Mouse (Mus musculus) hindbrain, embryonic 16.5 days (tissue): Measurements from ENCODE around the gene Eapp. TPM values are rescaled to one million over a fixed set of nuclear protein-coding genes. Genes with fewer than 3 reads are reported as not detected.

Experiments used
- ATAC-seq: fragments of 200-750 bp; cut with Nextera tagmentation; 2 replicates; pipeline ENCODE4 v1.8.0; 2017; ENCODE audit warnings: moderate TSS enrichment, moderate library complexity
- H3K27ac ChIP-seq: fragments of 300-500 bp; sonication (generic); 2 replicates; pipeline ENCODE4 v1.5.1; 2014; ENCODE audit warnings: low read depth, mild to moderate bottlenecking, control low read depth, low read length, moderate library complexity
- H3K27me3 ChIP-seq: fragments of 300-500 bp; sonication (generic); replicated peaks from 2 replicates; pipeline ENCODE4 v1.6.1; 2014; ENCODE audit warnings: low read length; ENCODE audit not compliant: control insufficient read depth, insufficient read depth
- H3K36me3 ChIP-seq: fragments of 300-500 bp; sonication (generic); 2 replicates; pipeline ENCODE4 v1.6.1; 2014; ENCODE audit warnings: mild to moderate bottlenecking, low read length, moderate library complexity, mixed read lengths; ENCODE audit not compliant: control insufficient read depth, insufficient read depth
- H3K4me1 ChIP-seq: fragments of 300-500 bp; sonication (generic); 2 replicates; pipeline ENCODE4 v1.6.1; 2014; ENCODE audit warnings: low read depth, low read length; ENCODE audit not compliant: control insufficient read depth, insufficient read depth
- H3K4me2 ChIP-seq: fragments of 300-500 bp; sonication (generic); 2 replicates; pipeline ENCODE4 v1.6.1; 2014; ENCODE audit warnings: mild to moderate bottlenecking, low read length, control low read depth, moderate library complexity
- H3K4me3 ChIP-seq: fragments of 300-500 bp; sonication (generic); 2 replicates; pipeline ENCODE4 v1.5.1; 2014; ENCODE audit warnings: mild to moderate bottlenecking, low read length, control low read depth, moderate library complexity
- H3K9ac ChIP-seq: fragments of 300-500 bp; sonication (generic); 2 replicates; pipeline ENCODE4 v1.6.1; 2014; ENCODE audit warnings: low read depth, mild to moderate bottlenecking, control low read depth, low read length, moderate library complexity
- H3K9me3 ChIP-seq: fragments of 300-500 bp; sonication (generic); 2 replicates; pipeline ENCODE4 v1.6.1; 2014; ENCODE audit warnings: mild to moderate bottlenecking, low read length, moderate library complexity; ENCODE audit not compliant: control insufficient read depth
- WGBS: fragments of 180-500 bp; shearing (Covaris S2); extraction: QIAGEN DNeasy Blood & Tissue Kit; methylation state at CpG from one replicate; pipeline ENCODE4 v1.1.7; 2014; 5-methylcytosine and 5-hydroxymethylcytosine counted together
- polyA plus RNA-seq: library from polyadenylated mRNA; unstranded; fragments of >200 nt; fragmentation: Nextera tagmentation; extraction: Ambion mirVana; gene quantifications from 2 replicates; pipeline ENCODE4 v1.2.1, GENCODE M21; 2015

Eapp gene
- polyA plus RNA-seq, 1 experiment from 2014 or later: 81.1 TPM

DNA sequence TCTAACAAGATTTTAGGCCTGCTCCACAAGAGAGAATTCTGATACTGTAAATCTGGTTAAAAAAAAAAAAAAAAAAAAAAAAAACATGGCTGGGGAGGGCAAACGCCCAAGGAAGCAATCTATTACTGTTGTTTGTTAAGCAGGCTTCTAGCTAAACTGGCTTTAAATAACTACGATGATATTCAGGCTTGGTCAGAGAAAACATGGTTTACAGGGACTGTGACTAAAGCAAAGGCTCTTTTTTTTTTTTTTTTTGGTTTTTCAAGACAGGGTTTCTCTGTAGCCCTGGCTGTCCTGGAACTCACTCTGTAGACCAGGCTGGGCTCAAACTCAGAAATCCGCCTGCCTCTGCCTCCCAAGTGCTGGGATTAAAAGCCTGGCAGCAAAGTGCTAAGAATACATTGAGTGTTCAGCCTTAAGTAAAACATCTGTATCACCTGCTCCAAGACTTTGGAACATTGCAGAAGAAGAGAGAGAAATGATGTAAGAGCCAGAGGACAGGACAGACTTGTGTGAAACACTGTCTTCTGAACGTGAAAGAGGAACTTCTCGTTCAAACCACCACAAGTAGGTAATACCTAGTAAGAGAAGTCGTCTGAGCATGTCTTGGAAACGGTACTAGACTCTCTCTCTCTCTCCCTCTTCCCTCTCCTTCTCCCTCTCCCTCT, 37.1 kb downstream of the Eapp start:
- no peak overlapping the region for H3K4me2 ChIP-seq
- WGBS: 73% methylated on average over 7 of the region's 7 CpGs
- H3K9ac ChIP-seq: no peak overlapping the region
- no peaks in the 10 kb centered on the region for H3K27me3 ChIP-seq
- no peak overlapping the region for H3K27ac ChIP-seq
- no peaks in the 10 kb centered on the region for H3K36me3 ChIP-seq
- peaks cover 13% of the 10 kb centered on the region for H3K4me1 ChIP-seq
- ATAC-seq: no peak
- H3K9me3 ChIP-seq: no peaks in the 10 kb centered on the region
- H3K4me3 ChIP-seq: no peak overlapping the region

DNA sequence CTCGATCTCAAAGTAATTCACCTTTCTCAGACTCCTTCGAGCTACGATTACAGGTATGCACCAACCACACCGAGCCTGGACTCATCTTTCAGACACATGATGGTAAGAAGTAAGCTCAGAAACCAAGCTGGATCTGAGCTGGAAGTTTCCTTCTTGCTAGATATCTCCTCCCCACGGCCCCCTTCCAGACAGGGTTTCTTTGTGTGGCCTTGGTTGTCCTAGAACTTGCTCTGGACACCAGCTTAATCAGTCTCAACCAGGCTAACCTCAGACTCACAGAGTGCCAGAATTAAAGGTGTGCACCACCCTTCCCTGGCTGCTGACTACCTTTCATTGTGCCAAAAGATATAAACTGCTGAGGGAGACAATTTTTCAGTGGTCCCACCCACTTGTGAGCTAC, 37.7 kb downstream of the Eapp start:
- no peak overlapping the region for H3K4me3 ChIP-seq
- no peak for ATAC-seq
- H3K4me1 ChIP-seq: peaks cover 13% of the 10 kb centered on the region
- no peaks in the 10 kb centered on the region for H3K9me3 ChIP-seq
- no peak overlapping the region for H3K27ac ChIP-seq
- H3K4me2 ChIP-seq: no peak overlapping the region
- H3K9ac ChIP-seq: no peak overlapping the region
- H3K27me3 ChIP-seq: no peaks in the 10 kb centered on the region
- 93% methylated on average over 5 of the region's 5 CpGs for WGBS
- H3K36me3 ChIP-seq: no peaks in the 10 kb centered on the region

DNA sequence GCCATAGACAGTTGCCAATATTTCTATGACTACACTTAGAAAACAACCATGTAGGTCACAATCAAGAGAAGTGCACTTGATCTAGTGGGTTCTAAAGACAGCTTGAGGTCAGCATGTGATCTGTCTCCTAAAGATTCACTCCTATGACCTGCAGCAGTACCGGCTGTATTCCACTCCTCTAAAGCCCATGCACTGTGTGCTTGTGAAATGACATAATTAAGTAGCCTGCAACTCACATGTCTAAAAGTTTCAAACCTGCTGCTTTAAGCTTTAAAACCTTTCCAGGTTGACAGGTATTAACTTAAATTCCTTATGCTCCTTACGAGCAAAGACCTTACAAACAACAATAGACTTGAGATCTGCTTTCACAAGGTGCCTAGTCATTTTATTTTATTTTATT, 38.5 kb downstream of the Eapp start:
- H3K9ac ChIP-seq: no peak overlapping the region; the same call in 1 of the 2 replicates

DNA sequence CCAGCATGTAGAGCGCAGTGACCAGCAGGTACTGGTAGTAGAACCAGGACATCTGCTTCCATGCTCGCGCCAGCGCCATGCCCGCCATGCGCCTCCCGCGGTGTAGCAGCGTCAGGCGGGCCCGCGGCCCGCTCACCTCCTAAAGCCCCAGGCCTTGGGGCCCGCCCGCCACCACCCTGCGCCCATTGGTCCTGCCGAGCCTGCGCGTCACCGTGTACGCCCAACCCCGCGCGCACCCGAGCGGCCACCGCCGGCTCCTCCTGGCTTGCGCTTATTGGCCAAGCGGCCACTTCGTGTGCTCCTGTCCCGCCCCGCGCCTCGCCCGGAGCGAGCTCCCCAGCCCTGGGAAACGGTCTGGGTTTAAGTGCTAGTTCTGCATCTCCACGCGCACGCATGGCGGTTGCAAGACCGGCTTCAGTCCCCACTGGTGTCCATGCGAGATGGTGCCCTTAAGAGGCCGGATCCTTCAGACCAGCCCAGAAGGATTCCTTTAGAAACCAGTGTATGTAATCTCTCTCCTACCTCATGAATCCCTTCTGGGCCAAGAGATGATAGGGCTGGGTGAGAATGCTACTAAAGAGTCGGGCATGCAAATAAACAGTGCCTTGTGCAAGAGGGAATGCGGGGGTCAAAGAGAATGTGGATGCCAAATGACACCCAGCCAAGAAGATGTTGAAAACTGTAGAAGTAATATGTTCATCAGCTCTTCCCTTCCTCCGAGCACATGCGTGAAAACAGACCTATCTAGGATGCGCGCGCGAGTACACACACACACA, 39.1 kb downstream of the Eapp start, which contains the start of gene Sptssa:
Gene Sptssa, minus strand, starts transcription at position 178 of the 776 bp plus-strand sequence.
- whole genome bisulfite sequencing: 7% methylated on average over 51 of the region's 53 CpGs
- Histone ChIP-seq H3K36me3 (no peaks in the 10 kb centered on the region), H3K4me2 (peak within 1 kb of the TSS; percentile 62), H3K4me1 (peaks cover 13% of the 10 kb centered on the region), H3K4me3 (peak within 1 kb of the TSS; percentile 74), H3K27me3 (no peaks in the 10 kb centered on the region), H3K9me3 (no peaks in the 10 kb centered on the region), H3K27ac (peak within 1 kb of the TSS; percentile 88), H3K9ac (peak within 1 kb of the TSS; percentile 85)
- ATAC-seq: peak; percentile 99

More for the DNA sequence above, 38.5 kb downstream of the Eapp start:
- ATAC-seq: no peak
- 56% methylated on average over 2 of the region's 2 CpGs for WGBS
- Histone ChIP-seq H3K9me3 (no peaks in the 10 kb centered on the region), H3K4me3 (peak overlapping the region; percentile 74; the same call in 1 of the 2 replicates), H3K4me1 (peaks cover 13% of the 10 kb centered on the region), H3K36me3 (no peaks in the 10 kb centered on the region), H3K27me3 (no peaks in the 10 kb centered on the region), H3K4me2 (peak overlapping the region; percentile 62), H3K27ac (no peak overlapping the region; the same call in 1 of the 2 replicates)

DNA sequence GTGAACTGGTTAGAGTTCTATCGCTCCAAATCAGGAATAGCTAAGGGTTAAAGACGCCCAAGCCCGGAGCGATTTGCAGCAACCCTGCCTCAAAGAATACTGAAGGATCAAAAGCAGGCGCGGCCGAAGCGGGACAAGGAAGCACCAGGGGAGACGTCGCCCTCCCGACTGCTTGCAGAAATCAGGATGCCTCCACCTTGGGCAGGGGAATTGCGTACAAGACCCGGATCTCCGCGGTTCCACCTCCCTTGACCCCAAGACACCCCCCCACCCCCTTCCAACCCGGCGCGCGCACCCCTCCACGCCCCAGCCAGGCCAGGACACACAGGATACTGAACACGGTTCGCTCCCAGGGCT, 39.7 kb downstream of the Eapp start:
- H3K4me3 ChIP-seq: peak overlapping the region; percentile 74
- under 1% methylated on average over 21 of the region's 22 CpGs for WGBS
- H3K27ac ChIP-seq: peak overlapping the region; percentile 88
- no peak for ATAC-seq
- peak overlapping the region; percentile 62 for H3K4me2 ChIP-seq
- H3K27me3 ChIP-seq: no peaks in the 10 kb centered on the region
- no peaks in the 10 kb centered on the region for H3K36me3 ChIP-seq
- no peaks in the 10 kb centered on the region for H3K9me3 ChIP-seq
- H3K9ac ChIP-seq: peak overlapping the region; percentile 85
- peaks cover 13% of the 10 kb centered on the region for H3K4me1 ChIP-seq

DNA sequence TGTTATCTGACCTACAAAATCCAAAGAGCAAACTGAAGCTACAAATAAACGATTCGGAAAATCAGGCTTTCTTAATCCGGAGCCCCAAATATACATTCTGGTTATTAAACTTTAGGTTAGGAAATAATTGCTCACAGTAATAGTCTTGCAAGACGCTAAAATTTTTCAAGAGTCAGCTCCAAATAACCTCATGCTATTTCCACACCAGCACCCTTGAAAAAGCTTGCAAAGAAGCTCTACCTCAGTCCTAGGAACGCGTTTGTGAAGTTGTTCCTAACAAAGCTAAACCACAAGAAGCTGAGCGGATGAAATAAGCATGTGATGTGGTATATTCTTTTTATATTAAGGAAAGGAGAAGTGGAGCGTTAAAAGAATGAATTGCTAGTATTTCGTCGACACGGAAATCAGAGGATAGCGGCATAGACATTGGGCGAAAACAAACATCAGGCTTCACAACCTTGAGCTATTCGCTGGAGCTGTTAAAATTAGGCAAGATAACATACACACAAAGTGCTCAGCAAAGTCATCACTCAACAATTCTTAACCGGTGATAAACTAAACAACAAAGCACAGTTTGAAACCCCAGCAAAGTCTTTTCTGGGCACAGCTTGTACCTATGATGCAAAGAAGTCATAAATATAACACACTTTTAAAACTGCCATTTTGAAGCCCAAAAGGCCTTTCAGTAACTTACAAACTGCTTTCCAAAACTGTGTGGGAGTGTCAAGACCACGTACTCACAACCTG, 40.2 kb downstream of the Eapp start:
- H3K36me3 ChIP-seq: no peaks in the 10 kb centered on the region
- WGBS: 22% methylated on average over 16 of the region's 16 CpGs
- H3K9me3 ChIP-seq: no peaks in the 10 kb centered on the region
- H3K4me3 ChIP-seq: peak overlapping the region; percentile 74
- peak overlapping the region; percentile 62 for H3K4me2 ChIP-seq
- H3K27me3 ChIP-seq: no peaks in the 10 kb centered on the region
- H3K27ac ChIP-seq: peak overlapping the region; percentile 88
- no peak for ATAC-seq
- peak overlapping the region; percentile 85 for H3K9ac ChIP-seq
- H3K4me1 ChIP-seq: peaks cover 13% of the 10 kb centered on the region

DNA sequence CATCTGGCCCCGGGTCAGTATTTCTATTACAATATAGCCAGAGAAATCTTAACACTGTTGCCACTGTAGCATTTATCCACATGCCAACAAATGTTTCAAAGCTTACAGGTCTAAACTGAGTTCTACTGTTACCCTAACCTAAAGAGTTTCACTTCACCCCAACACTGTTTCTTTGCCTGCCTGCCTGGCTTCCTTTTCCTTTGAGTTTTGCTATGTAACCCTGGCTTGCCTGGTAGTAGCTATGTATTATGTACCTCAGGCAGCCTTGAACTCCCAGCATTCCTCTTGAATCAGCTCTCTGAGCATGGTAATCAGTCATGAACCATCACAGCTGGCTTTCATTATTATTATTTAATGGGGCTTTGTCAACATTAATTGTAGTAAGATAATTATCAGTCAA, 41.0 kb downstream of the Eapp start:
- H3K27ac ChIP-seq: no peak overlapping the region
- 77% methylated on average over 1 of the region's 1 CpGs for WGBS
- H3K4me2 ChIP-seq: peak overlapping the region; percentile 62

DNA sequence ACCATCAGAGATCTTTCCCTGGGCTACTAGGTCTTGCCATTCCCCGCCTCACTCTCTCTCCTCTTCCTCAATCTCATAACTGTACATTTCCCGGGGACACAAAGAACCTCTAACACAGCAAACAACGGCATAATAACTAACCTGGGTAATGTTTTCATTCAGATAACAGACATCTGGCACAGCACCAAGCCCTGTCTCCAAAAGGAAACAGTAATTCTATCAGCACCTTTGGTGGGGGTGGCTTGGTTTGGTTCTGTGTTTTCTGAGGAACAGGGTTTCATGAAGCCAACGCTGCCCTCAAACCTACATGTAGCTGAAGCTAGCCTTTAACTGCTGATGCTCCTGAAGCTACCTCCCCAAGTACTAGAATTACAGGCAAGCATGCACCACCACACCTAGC, 41.6 kb downstream of the Eapp start:
- Histone ChIP-seq H3K4me1 (peaks cover 13% of the 10 kb centered on the region), H3K9ac (no peak overlapping the region), H3K27me3 (no peaks in the 10 kb centered on the region), H3K4me2 (peak overlapping the region; percentile 62), H3K9me3 (no peaks in the 10 kb centered on the region), H3K36me3 (no peaks in the 10 kb centered on the region), H3K4me3 (no peak overlapping the region), H3K27ac (no peak overlapping the region)
- no peak for ATAC-seq
- 78% methylated on average over 4 of the region's 4 CpGs for WGBS

More for the DNA sequence above, 41.0 kb downstream of the Eapp start:
- H3K36me3 ChIP-seq: no peaks in the 10 kb centered on the region
- no peaks in the 10 kb centered on the region for H3K9me3 ChIP-seq
- peak overlapping the region; percentile 74 for H3K4me3 ChIP-seq
- H3K4me1 ChIP-seq: peaks cover 13% of the 10 kb centered on the region
- no peak for ATAC-seq
- peak overlapping the region; percentile 12; the same call in 1 of the 2 replicates for H3K9ac ChIP-seq
- H3K27me3 ChIP-seq: no peaks in the 10 kb centered on the region

DNA sequence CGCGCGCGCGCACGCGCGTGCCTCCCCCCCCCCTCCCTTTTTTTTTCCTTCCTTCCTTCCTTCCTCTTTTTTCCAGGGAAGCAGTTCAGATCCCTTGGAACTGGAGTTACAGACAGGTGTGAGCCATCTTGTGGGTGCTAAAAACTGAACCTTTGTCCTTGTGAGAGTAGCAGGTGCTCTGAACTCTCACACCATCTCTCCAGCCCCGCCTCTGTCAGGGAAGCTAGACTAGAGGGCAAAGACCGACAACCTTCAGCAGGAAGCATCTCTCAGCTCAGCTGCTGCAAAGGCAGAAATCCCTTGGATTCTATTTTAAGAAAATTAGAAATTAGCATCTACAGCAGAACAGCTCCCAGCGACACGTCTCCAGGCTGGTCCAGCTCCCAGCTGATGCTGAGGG, 43.4 kb downstream of the Eapp start:
- peaks cover 12% of the 10 kb centered on the region for H3K4me1 ChIP-seq
- WGBS: 80% methylated on average over 12 of the region's 12 CpGs

More for the DNA sequence above, 43.4 kb downstream of the Eapp start:
- Histone ChIP-seq H3K36me3 (no peaks in the 10 kb centered on the region), H3K27me3 (no peaks in the 10 kb centered on the region), H3K4me3 (no peak overlapping the region), H3K9me3 (no peaks in the 10 kb centered on the region), H3K4me2 (peak overlapping the region; percentile 4; the same call in 1 of the 2 replicates), H3K9ac (no peak overlapping the region), H3K27ac (no peak overlapping the region)
- no peak for ATAC-seq
